Mouse (Mus musculus) MEL (cell line): ENCODE data around the gene Atp1a2. TPM values are rescaled to one million over a fixed set of nuclear protein-coding genes. Genes with fewer than 3 reads are reported as not detected.

ENCODE experiments used
- DNase-seq: peaks from one replicate; pipeline ENCODE4 v3.0.0; 2011; ENCODE audit warnings: low read depth, low spot score
- H3K27ac ChIP-seq: 2 replicates; pipeline ENCODE4 v1.5.1; 2012; ENCODE audit warnings: low read depth, mild to moderate bottlenecking, control low read depth, low read length, moderate library complexity; ENCODE audit not compliant: control insufficient read depth
- H3K27me3 ChIP-seq, 2 experiments: fragments of 150-350 bp in 1 of 2; sonication (generic) in 1 of 2; 2 replicates each; pipeline ENCODE4 v1.6.1; 2012; ENCODE audit warnings: low read length in 2 of 2, mild to moderate bottlenecking in 2 of 2, improper control_type of control experiment in 1 of 2, moderate library complexity in 1 of 2; ENCODE audit not compliant: insufficient read depth in 2 of 2, control insufficient read depth in 1 of 2
- H3K36me3 ChIP-seq, 2 experiments: 2 replicates each; pipeline ENCODE4 v1.6.1; 2012 to 2014; ENCODE audit warnings: low read length in 2 of 2, improper control_type of control experiment in 1 of 2, inconsistent platforms in 1 of 2, mild to moderate bottlenecking in 1 of 2; ENCODE audit not compliant: insufficient read depth in 2 of 2, control insufficient read depth in 1 of 2
- H3K4me1 ChIP-seq, 2 experiments: fragments of 150-350 bp in 1 of 2; sonication (generic) in 1 of 2; 2 replicates each; pipeline ENCODE4 v1.6.1; 2012; ENCODE audit warnings: low read length in 2 of 2, improper control_type of control experiment in 1 of 2, mild to moderate bottlenecking in 1 of 2; ENCODE audit not compliant: insufficient read depth in 2 of 2, control insufficient read depth in 1 of 2
- H3K4me3 ChIP-seq, 2 experiments: fragments of 150-350 bp in 1 of 2; sonication (generic) in 1 of 2; 2 replicates each; pipeline ENCODE4 v1.5.1; 2012; ENCODE audit warnings: low read depth in 2 of 2, low read length in 2 of 2, mild to moderate bottlenecking in 2 of 2, moderate library complexity in 2 of 2, control low read depth in 1 of 2, improper control_type of control experiment in 1 of 2; ENCODE audit not compliant: control insufficient read depth in 1 of 2, insufficient read depth in 1 of 2
- H3K79me2 ChIP-seq: 2 replicates; pipeline ENCODE4 v1.6.1; 2012; ENCODE audit warnings: mild to moderate bottlenecking, low read length, moderate library complexity; ENCODE audit not compliant: control insufficient read depth, poor library complexity, insufficient read depth
- H3K9ac ChIP-seq: 2 replicates; pipeline ENCODE4 v1.6.1; 2012; ENCODE audit warnings: low read depth, mild to moderate bottlenecking, control low read depth, low read length, moderate library complexity; ENCODE audit not compliant: control insufficient read depth, poor library complexity, severe bottlenecking
- H3K9me3 ChIP-seq: fragments of 150-350 bp; sonication (generic); replicated peaks from 2 replicates; pipeline ENCODE4 v1.6.1; 2012; ENCODE audit warnings: mild to moderate bottlenecking, low read length, improper control_type of control experiment, moderate library complexity; ENCODE audit not compliant: insufficient read depth
- CTCF ChIP-seq, 3 experiments: IDR thresholded peaks in 2 of 3; conservative IDR thresholded peaks in 1 of 3; 2 replicates each; pipeline ENCODE4 v1.5.1; 2011 to 2012; ENCODE audit warnings: low read length in 3 of 3, low read depth in 2 of 3, mild to moderate bottlenecking in 2 of 3, improper control_type of control experiment in 1 of 3, inconsistent platforms in 1 of 3, mixed read lengths in 1 of 3, moderate library complexity in 1 of 3; ENCODE audit not compliant: control insufficient read depth in 1 of 3, insufficient read depth in 1 of 3, poor library complexity in 1 of 3, severe bottlenecking in 1 of 3
- ETS1 ChIP-seq: IDR thresholded peaks from 2 replicates; pipeline ENCODE4 v1.6.1; 2012; ENCODE audit warnings: low read depth, mild to moderate bottlenecking, inconsistent platforms, low read length, improper control_type of control experiment, moderate library complexity
- GABPA ChIP-seq: IDR thresholded peaks from 2 replicates; pipeline ENCODE4 v1.6.1; 2012; ENCODE audit warnings: low read depth, mild to moderate bottlenecking, inconsistent platforms, low read length, improper control_type of control experiment, moderate library complexity
- GATA1 ChIP-seq: IDR thresholded peaks from 2 replicates; pipeline ENCODE4 v1.6.1; 2011; ENCODE audit warnings: low read depth, low read length, improper control_type of control experiment
- KAT2A ChIP-seq: conservative IDR thresholded peaks from 2 replicates; pipeline ENCODE4 v1.6.1; 2012; ENCODE audit warnings: low read depth, low read length, improper control_type of control experiment, inconsistent platforms
- MAFK ChIP-seq: IDR thresholded peaks from 2 replicates; pipeline ENCODE4 v1.6.1; 2011; ENCODE audit warnings: low read depth, mild to moderate bottlenecking, low read length, improper control_type of control experiment, borderline replicate concordance
- MXI1 ChIP-seq: IDR thresholded peaks from 2 replicates; pipeline ENCODE4 v1.6.1; 2011; ENCODE audit warnings: mild to moderate bottlenecking, low read depth, low read length, improper control_type of control experiment
- POLR2A ChIP-seq, 2 experiments: IDR thresholded peaks; 2 replicates each; pipeline ENCODE4 v1.6.1; 2011 to 2012; ENCODE audit warnings: low read length in 2 of 2, mild to moderate bottlenecking in 2 of 2, control low read depth in 1 of 2, improper control_type of control experiment in 1 of 2, low read depth in 1 of 2, moderate library complexity in 1 of 2; ENCODE audit not compliant: control insufficient read depth in 1 of 2, insufficient read depth in 1 of 2, poor library complexity in 1 of 2
- POLR2AphosphoS2 ChIP-seq: IDR thresholded peaks from 2 replicates; pipeline ENCODE4 v1.6.1; 2011; ENCODE audit warnings: low read length, improper control_type of control experiment
- POLR2AphosphoS5 ChIP-seq: IDR thresholded peaks from 2 replicates; pipeline ENCODE4 v1.6.1; 2012; ENCODE audit warnings: low read depth, borderline replicate concordance, mild to moderate bottlenecking, inconsistent platforms, low read length, moderate library complexity, mixed read lengths
- RAD21 ChIP-seq: IDR thresholded peaks from 2 replicates; pipeline ENCODE4 v1.6.1; 2011; ENCODE audit warnings: mild to moderate bottlenecking, low read depth, low read length, improper control_type of control experiment
- TAL1 ChIP-seq: IDR thresholded peaks from 2 replicates; pipeline ENCODE4 v1.6.1; 2012; ENCODE audit warnings: mild to moderate bottlenecking, inconsistent platforms, low read length, moderate library complexity, mixed read lengths
- TBP ChIP-seq: IDR thresholded peaks from 2 replicates; pipeline ENCODE4 v1.8.0; 2011; ENCODE audit warnings: low read depth, low read length, improper control_type of control experiment
- TCF12 ChIP-seq: IDR thresholded peaks from 2 replicates; pipeline ENCODE4 v1.6.1; 2014; ENCODE audit warnings: low read depth, mild to moderate bottlenecking, inconsistent platforms, low read length, improper control_type of control experiment, moderate library complexity
- UBTF ChIP-seq: IDR thresholded peaks from 2 replicates; pipeline ENCODE4 v1.6.1; 2012; ENCODE audit warnings: low read depth, mild to moderate bottlenecking, inconsistent platforms, low read length, improper control_type of control experiment, moderate library complexity, borderline replicate concordance; ENCODE audit not compliant: insufficient read depth
- ZC3H11A ChIP-seq: IDR thresholded peaks from 2 replicates; pipeline ENCODE4 v1.6.1; 2012; ENCODE audit warnings: low read depth, mild to moderate bottlenecking, inconsistent platforms, low read length, improper control_type of control experiment
- ZMIZ1 ChIP-seq: IDR thresholded peaks from 2 replicates; pipeline ENCODE4 v1.6.1; 2012; ENCODE audit warnings: low read depth, mild to moderate bottlenecking, inconsistent platforms, low read length, improper control_type of control experiment, moderate library complexity
- polyA plus RNA-seq, 2 experiments: library from polyadenylated mRNA; stranded (reverse) in 1 of 2; unstranded in 1 of 2; fragments of >175 nt in 1 of 2; fragments of >200 nt in 1 of 2; gene quantifications; 2 replicates each; pipeline versions ENCODE4 v1.2.1 to v1.2.4; 2012; ENCODE audit warnings: low replicate concordance in 2 of 2, low read depth in 1 of 2; ENCODE audit not compliant: insufficient read length in 2 of 2, insufficient read depth in 1 of 2, missing spikeins in 1 of 2
- total RNA-seq: library from RNA; depleted of rRNA; stranded (reverse); fragments of 300-350 nt; gene quantifications from 2 replicates; pipeline ENCODE4 v1.2.3, GENCODE M21; 2012

Gene Atp1a2
- total and polyA plus RNA-seq, 3 experiments, result 0.04 TPM; not detected in 2

- Histone ChIP-seq H3K9ac (peak overlapping the region; percentile 12; the same call in 1 of the 2 replicates), H3K27ac (no peak overlapping the region)
Observed at GRCm38 (mm10) chr1:172288900-172289616, 8.8 kb downstream of the Atp1a2 start.

GRCm38 (mm10) chr1:172286740-172287139, 11.1 kb downstream of the Atp1a2 start:
- no peaks in the 10 kb centered on the region for H3K9me3 ChIP-seq
- no peak overlapping the region for H3K27ac ChIP-seq
- TF ChIP-seq TAL1 (no peak), POLR2A (IDR thresholded peaks at IDR 0.05; ENCODE audit: control insufficient read depth in 1 of 2, insufficient read depth in 1 of 2, low read depth in 1 of 2, low read length in 2 of 2, poor library complexity in 1 of 2) (no peak), GATA1 (no peak), POLR2AphosphoS2 (no peak)
- peaks cover 0 to 7% of the 10 kb centered on the region in 2 experiments; a peak in 1 of 4 replicates for H3K36me3 ChIP-seq
- no peak for DNase-seq
- peaks cover 0 to 10% of the 10 kb centered on the region in 2 experiments; a peak in 2 of 4 replicates for H3K4me1 ChIP-seq
- peaks cover 3 to 5% of the 10 kb centered on the region in 2 experiments; a peak in 2 of 4 replicates for H3K27me3 ChIP-seq
- H3K9ac ChIP-seq, result no peak overlapping the region
- no peaks in the 10 kb centered on the region for H3K79me2 ChIP-seq
- no peak overlapping the region for H3K4me3 ChIP-seq

More at GRCm38 (mm10) chr1:172288900-172289616, 8.8 kb downstream of the Atp1a2 start:
- no peak for DNase-seq
- TF ChIP-seq MXI1, result no peak
- TF ChIP-seq ZC3H11A, result no peak
- TF ChIP-seq UBTF, result no peak
- no peak for TF ChIP-seq MAFK
- no peak for TF ChIP-seq GABPA
- TF ChIP-seq POLR2AphosphoS2, result no peak
- no peak for TF ChIP-seq KAT2A
- TF ChIP-seq CTCF (IDR thresholded peaks at IDR 0.05 in 2 of 3, conservative IDR thresholded peaks at IDR 0.05 in 1 of 3; ENCODE audit: control insufficient read depth in 1 of 3, insufficient read depth in 1 of 3, low read depth in 2 of 3, low read length in 3 of 3, poor library complexity in 1 of 3, severe bottlenecking in 1 of 3), result no peak
- no peak for TF ChIP-seq TCF12
- no peak for TF ChIP-seq RAD21
- no peak for TF ChIP-seq TBP
- no peak for TF ChIP-seq ETS1
- TF ChIP-seq POLR2A (IDR thresholded peaks at IDR 0.05; ENCODE audit: control insufficient read depth in 1 of 2, insufficient read depth in 1 of 2, low read depth in 1 of 2, low read length in 2 of 2, poor library complexity in 1 of 2), result no peak
- TF ChIP-seq ZMIZ1, result no peak
- TF ChIP-seq POLR2AphosphoS5, result no peak
- TF ChIP-seq, all 39 proteins: peak for 0
- no peaks in the 10 kb centered on the region for H3K79me2 ChIP-seq
- H3K4me1 ChIP-seq, result peaks cover 0 to 8% of the 10 kb centered on the region in 2 experiments; a peak in 2 of 4 replicates
- H3K4me3 ChIP-seq, result no peak overlapping the region
- peaks cover 6 to 16% of the 10 kb centered on the region in 2 experiments for H3K27me3 ChIP-seq
- H3K36me3 ChIP-seq, result peaks cover 0 to 7% of the 10 kb centered on the region in 2 experiments; a peak in 1 of 4 replicates
- H3K9me3 ChIP-seq, result no peaks in the 10 kb centered on the region
